Mouse (Mus musculus) olfactory bulb, adult 2 months (tissue): ENCODE results near the gene Pik3r5.

Source experiments
- CTCF ChIP-seq: fragments of 200-500 bp; IDR thresholded peaks from 2 replicates; pipeline ENCODE4 v1.5.1; 2012; ENCODE audit warnings: low read depth, mild to moderate bottlenecking, low read length, moderate library complexity; ENCODE audit not compliant: insufficient read depth
- POLR2A ChIP-seq: fragments of 200-500 bp; IDR thresholded peaks from 2 replicates; pipeline ENCODE4 v1.6.1; 2012; ENCODE audit warnings: mild to moderate bottlenecking, low read depth, low read length, moderate library complexity; ENCODE audit not compliant: insufficient read depth

- TF ChIP-seq CTCF, result no peak
- TF ChIP-seq POLR2A, result no peak
Observed at GRCm38 (mm10) chr11:68475676-68476075, 43.8 kb downstream of the Pik3r5 start.
